Mouse (Mus musculus) limb, embryonic 14.5 days (tissue): ENCODE data around the gene Slc26a10. TPM values are rescaled to one million over a fixed set of nuclear protein-coding genes. Genes with fewer than 3 reads are reported as not detected.
"Not testable (repeated sequence)": the region's sequence is repeated elsewhere in the genome, so short reads cannot be mapped to it uniquely, and the experiment has no call there.

Experiments used
- ATAC-seq: fragments of 200-750 bp; cut with Nextera tagmentation; 2 replicates; pipeline ENCODE4 v1.8.0; 2017; ENCODE audit warnings: low read depth, moderate number of reproducible peaks, moderate TSS enrichment; ENCODE audit not compliant: low FRiP score
- DNase-seq: peaks from one replicate; pipeline ENCODE4 v3.0.0-alpha.2; 2015; ENCODE audit warnings: low spot score
- H3K27ac ChIP-seq: fragments of 300-500 bp; sonication (generic); replicated peaks from 2 replicates; pipeline ENCODE4 v1.5.1; 2014; ENCODE audit warnings: low read depth, mild to moderate bottlenecking, low read length, moderate library complexity, mixed read lengths
- H3K27me3 ChIP-seq: fragments of 300-500 bp; sonication (generic); 2 replicates; pipeline ENCODE4 v1.6.1; 2014; ENCODE audit warnings: low read length, mixed read lengths; ENCODE audit not compliant: control insufficient read depth, insufficient read depth
- H3K36me3 ChIP-seq: fragments of 300-500 bp; sonication (generic); 2 replicates; pipeline ENCODE4 v1.6.1; 2014; ENCODE audit warnings: mild to moderate bottlenecking, low read length, moderate library complexity, mixed read lengths; ENCODE audit not compliant: control insufficient read depth, insufficient read depth
- H3K4me1 ChIP-seq: fragments of 300-500 bp; sonication (generic); 2 replicates; pipeline ENCODE4 v1.6.1; 2014; ENCODE audit warnings: antibody characterized with exemption, low read length, mixed read lengths; ENCODE audit not compliant: control insufficient read depth, insufficient read depth
- H3K4me2 ChIP-seq: fragments of 300-500 bp; sonication (generic); replicated peaks from 2 replicates; pipeline ENCODE4 v1.6.1; 2014; ENCODE audit warnings: low read depth, mild to moderate bottlenecking, low read length, moderate library complexity; ENCODE audit not compliant: severe bottlenecking
- H3K4me3 ChIP-seq: fragments of 300-500 bp; sonication (generic); replicated peaks from 2 replicates; pipeline ENCODE4 v1.5.1; 2014; ENCODE audit warnings: low read length
- H3K9ac ChIP-seq: fragments of 300-500 bp; sonication (generic); 2 replicates; pipeline ENCODE4 v1.6.1; 2014; ENCODE audit warnings: mild to moderate bottlenecking, low read depth, low read length, moderate library complexity; ENCODE audit not compliant: severe bottlenecking
- H3K9me3 ChIP-seq: fragments of 300-500 bp; sonication (generic); 2 replicates; pipeline ENCODE4 v1.6.1; 2016; ENCODE audit warnings: low read length; ENCODE audit not compliant: control insufficient read depth
- POLR2A ChIP-seq: fragments of 200-500 bp; IDR thresholded peaks from 2 replicates; pipeline ENCODE4 v1.8.0; 2012; ENCODE audit warnings: inconsistent platforms, mild to moderate bottlenecking, moderate library complexity, borderline replicate concordance; ENCODE audit not compliant: insufficient read depth, insufficient read length; ENCODE audit errors: extremely low read depth
- WGBS: fragments of 180-500 bp; shearing (Covaris S2); extraction: QIAGEN DNeasy Blood & Tissue Kit; methylation state at CpG from one replicate; pipeline ENCODE4 v1.1.7; 2014; 5-methylcytosine and 5-hydroxymethylcytosine counted together
- polyA plus RNA-seq, 2 experiments: library from polyadenylated mRNA; depleted of rRNA in 1 of 2; stranded (reverse) in 1 of 2; unstranded in 1 of 2; fragments of >200 nt; fragmentation: Nextera tagmentation in 1 of 2; extraction: Ambion mirVana in 1 of 2; gene quantifications; 2 replicates each; pipeline versions ENCODE4 v1.2.1 to v1.2.3; 2012 to 2014

Gene Slc26a10
- polyA plus RNA-seq, 2 experiments: 0.81 to 2.9 TPM

DNA sequence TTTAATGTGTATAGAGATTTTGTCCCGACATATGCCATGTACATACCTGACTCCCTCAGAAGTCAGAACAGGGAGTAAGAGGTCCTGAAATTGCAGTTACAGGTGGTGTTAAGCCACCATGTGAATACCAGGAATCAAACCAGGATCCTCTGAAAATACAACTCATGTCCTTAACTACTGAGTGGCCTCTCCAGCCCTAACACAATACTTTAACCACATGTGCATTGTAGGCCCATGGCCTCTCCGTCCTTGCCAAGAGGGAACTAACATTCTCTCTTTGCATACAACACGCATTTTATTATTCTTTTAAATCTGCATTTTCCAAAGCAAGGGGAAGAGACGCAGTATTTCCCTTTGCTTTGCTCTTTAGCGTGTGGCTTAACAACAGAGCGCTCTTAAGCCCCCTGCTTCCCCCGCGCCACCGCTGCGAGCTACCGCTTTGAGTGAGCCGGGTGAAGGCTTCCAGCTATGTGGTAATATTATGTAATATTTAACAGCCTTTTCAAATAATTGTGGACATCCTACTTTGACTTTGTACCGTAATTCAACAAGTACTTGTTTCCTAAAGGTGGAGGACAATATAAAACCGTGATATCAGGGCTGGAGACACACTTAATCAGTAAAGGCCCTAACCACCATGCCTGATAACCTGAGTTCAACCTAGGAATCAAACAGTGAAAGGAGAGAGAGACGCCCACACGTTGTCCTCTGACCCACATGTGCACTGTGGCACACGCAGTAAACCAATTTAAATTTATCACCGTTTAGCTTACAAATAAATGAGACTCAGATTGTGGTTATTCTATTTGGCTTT lies 41.9 kb downstream of the Slc26a10 start:
- Histone ChIP-seq H3K36me3 (no peaks in the 10 kb centered on the region), H3K9me3 (no peaks in the 10 kb centered on the region), H3K27ac (no peak overlapping the region), H3K4me1 (no peaks in the 10 kb centered on the region), H3K4me2 (no peak overlapping the region), H3K27me3 (no peaks in the 10 kb centered on the region), H3K9ac (no peak overlapping the region), H3K4me3 (no peak overlapping the region)
- WGBS: 80% methylated on average over 18 of the region's 18 CpGs
- TF ChIP-seq POLR2A: no peak
- ATAC-seq: no peak
- DNase-seq: no peak

DNA sequence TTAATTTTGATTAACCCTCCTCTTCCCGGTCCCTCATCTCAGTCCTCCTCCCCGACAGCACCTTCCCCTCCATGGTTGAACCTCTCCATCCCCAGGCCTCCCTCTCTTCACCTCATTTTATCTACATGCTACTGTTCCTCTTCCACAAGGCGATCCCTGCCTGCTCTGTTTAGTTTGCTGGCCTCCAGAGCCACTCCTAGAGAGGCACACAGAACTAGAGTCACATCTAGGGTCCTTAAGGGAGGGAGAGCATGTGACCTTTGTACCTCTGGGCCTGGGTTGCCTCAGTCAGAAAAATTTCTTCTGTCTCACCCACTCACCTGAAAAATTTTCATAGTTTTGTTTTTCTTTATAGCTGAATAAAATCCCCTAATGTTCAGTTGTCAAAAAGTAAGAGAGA lies 42.5 kb downstream of the Slc26a10 start:
- 87% methylated on average over 3 of the region's 3 CpGs for WGBS
- ATAC-seq (no peak), DNase-seq (no peak)
- Histone ChIP-seq H3K4me2 (no peak overlapping the region), H3K36me3 (no peaks in the 10 kb centered on the region), H3K4me3 (no peak overlapping the region), H3K4me1 (no peaks in the 10 kb centered on the region), H3K27me3 (no peaks in the 10 kb centered on the region), H3K27ac (no peak overlapping the region), H3K9ac (no peak overlapping the region), H3K9me3 (no peaks in the 10 kb centered on the region)
- no peak for TF ChIP-seq POLR2A

DNA sequence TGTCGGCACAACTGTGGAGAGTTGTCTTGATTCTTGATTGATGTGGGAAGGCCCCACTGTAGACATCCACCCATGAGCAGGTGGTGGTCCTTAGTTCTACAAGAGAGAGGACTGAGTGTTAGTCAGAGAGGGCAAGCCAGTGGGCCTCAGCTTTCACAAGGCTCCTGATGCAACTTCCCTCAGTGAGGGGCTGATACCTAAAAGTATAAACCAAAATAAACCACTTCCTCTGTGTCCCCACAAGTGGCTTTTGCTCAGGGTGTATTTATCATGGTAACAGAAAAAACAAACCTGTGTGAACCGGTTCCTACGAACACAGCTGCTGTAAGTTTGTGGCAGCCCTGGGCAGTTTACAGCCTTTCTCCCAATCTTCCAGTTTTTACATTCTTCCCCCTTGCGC lies 43.9 kb downstream of the Slc26a10 start:
- H3K27me3 ChIP-seq: no peaks in the 10 kb centered on the region
- no peak for TF ChIP-seq POLR2A
- WGBS: 67% methylated on average over 4 of the region's 4 CpGs
- ATAC-seq: no peak
- DNase-seq: no peak
- no peaks in the 10 kb centered on the region for H3K9me3 ChIP-seq
- H3K4me2 ChIP-seq: no peak overlapping the region
- no peaks in the 10 kb centered on the region for H3K4me1 ChIP-seq
- H3K4me3 ChIP-seq: no peak overlapping the region
- H3K36me3 ChIP-seq: no peaks in the 10 kb centered on the region
- no peak overlapping the region for H3K9ac ChIP-seq
- H3K27ac ChIP-seq: no peak overlapping the region

DNA sequence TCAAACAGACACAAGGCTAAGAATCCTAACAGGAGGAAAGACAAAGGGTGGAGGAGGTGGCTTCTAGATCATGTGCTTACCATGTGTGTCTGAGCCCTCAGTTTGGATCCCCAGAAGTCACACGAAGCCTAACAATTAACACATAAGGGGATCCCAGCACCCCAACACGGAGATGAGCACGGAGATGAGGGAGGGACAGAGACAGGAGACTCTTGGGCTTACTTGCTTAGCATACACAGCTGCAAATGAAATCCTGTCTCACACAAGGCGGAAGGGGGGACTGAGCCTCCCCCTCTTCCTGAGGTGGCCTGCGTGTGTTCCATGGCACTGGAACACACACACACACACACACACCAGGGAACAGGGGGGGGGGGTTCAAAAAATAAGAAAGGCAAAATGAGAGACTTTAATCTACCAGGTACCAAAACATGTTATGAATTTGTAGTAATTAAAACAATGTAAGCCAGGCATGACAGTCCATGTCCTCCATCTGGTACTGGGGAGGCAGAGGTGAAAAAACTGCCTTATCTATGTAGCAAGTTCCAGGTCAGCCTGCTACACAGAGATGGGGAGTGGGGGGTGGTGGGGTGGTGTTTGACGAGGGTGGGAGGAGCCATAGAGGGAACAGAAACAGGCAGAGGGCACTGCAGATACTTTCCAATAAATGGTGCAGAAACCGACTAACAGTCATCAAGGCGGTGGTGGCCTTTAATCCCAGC lies 45.2 kb downstream of the Slc26a10 start:
- Histone ChIP-seq H3K27me3 (no peaks in the 10 kb centered on the region), H3K27ac (no peak overlapping the region), H3K36me3 (no peaks in the 10 kb centered on the region), H3K4me3 (no peak overlapping the region), H3K4me1 (no peaks in the 10 kb centered on the region), H3K9ac (no peak overlapping the region), H3K4me2 (no peak overlapping the region), H3K9me3 (no peaks in the 10 kb centered on the region)
- ATAC-seq (no peak), DNase-seq (no peak)
- TF ChIP-seq POLR2A: no peak
- 41% methylated on average over 8 of the region's 8 CpGs for whole genome bisulfite sequencing

DNA sequence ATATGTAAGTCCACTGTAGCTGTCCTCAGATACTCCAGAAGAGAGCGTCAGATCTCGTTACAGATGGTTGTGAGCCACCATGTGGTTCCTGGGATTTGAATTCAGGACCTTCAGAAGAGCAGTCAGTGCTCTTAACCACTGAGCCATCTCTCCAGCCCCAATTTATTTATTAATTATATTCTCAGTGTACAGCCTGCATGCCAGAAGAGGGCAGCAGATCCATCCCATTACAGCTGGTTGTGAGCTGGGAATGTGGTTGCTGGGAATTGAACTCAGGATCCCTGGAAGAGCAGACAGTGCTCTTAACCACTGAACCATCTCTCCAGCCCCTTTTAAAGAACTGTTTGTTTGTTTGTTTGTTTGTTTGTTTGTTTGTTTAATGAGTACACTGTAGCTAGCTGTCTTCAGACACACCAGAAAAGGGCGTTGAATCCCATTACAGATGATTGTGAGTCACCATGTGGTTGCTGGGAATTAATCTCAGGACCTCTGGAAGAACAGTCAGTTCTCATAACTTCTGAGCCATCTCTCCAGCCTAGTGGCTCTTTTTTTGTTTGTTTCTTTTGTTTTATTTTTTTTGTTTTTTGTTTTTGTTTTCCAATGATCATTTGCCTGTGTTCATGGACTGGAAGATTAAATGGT lies 45.9 kb downstream of the Slc26a10 start:
- not testable (repeated sequence) for H3K9ac ChIP-seq, H3K9me3 ChIP-seq, ATAC-seq, H3K27ac ChIP-seq, H3K36me3 ChIP-seq, H3K4me1 ChIP-seq, H3K27me3 ChIP-seq, H3K4me2 ChIP-seq, H3K4me3 ChIP-seq, DNase-seq
- WGBS: 81% methylated on average over 3 of the region's 3 CpGs
